Mouse (Mus musculus) midbrain, postnatal 0 days (tissue): Measurements from ENCODE around the gene Naga. TPM values are rescaled to one million over a fixed set of nuclear protein-coding genes. Genes with fewer than 3 reads are reported as not detected.

Source experiments
- ATAC-seq: fragments of 200-750 bp; cut with Nextera tagmentation; 2 replicates; pipeline ENCODE4 v1.8.0; 2017; ENCODE audit warnings: moderate number of reproducible peaks, mild to moderate bottlenecking, moderate TSS enrichment, moderate library complexity; ENCODE audit not compliant: low FRiP score
- DNase-seq: peaks from one replicate; pipeline ENCODE4 v3.0.0-alpha.2; 2015; ENCODE audit warnings: low spot score
- H3K27ac ChIP-seq: fragments of 300-500 bp; sonication (generic); 2 replicates; pipeline ENCODE4 v1.5.1; 2014; ENCODE audit warnings: low read depth, mild to moderate bottlenecking, low read length, mixed read lengths
- H3K27me3 ChIP-seq: fragments of 300-500 bp; sonication (generic); 2 replicates; pipeline ENCODE4 v1.6.1; 2014; ENCODE audit warnings: low read length, control low read depth, mixed read lengths; ENCODE audit not compliant: insufficient read depth
- H3K36me3 ChIP-seq: fragments of 300-500 bp; sonication (generic); 2 replicates; pipeline ENCODE4 v1.6.1; 2014; ENCODE audit warnings: low read length, control low read depth, mixed read lengths; ENCODE audit not compliant: insufficient read depth
- H3K4me1 ChIP-seq: fragments of 300-500 bp; sonication (generic); 2 replicates; pipeline ENCODE4 v1.6.1; 2014; ENCODE audit warnings: mild to moderate bottlenecking, control low read depth, antibody characterized with exemption, low read length, mixed read lengths; ENCODE audit not compliant: insufficient read depth
- H3K4me2 ChIP-seq: fragments of 300-500 bp; sonication (generic); 2 replicates; pipeline ENCODE4 v1.6.1; 2014; ENCODE audit warnings: low read depth, mild to moderate bottlenecking, low read length, mixed read lengths; ENCODE audit not compliant: poor library complexity, severe bottlenecking
- H3K4me3 ChIP-seq: fragments of 300-500 bp; sonication (generic); 2 replicates; pipeline ENCODE4 v1.5.1; 2014; ENCODE audit warnings: low read depth, mild to moderate bottlenecking, low read length, moderate library complexity
- H3K9ac ChIP-seq: fragments of 300-500 bp; sonication (generic); replicated peaks from 2 replicates; pipeline ENCODE4 v1.6.1; 2014; ENCODE audit warnings: mild to moderate bottlenecking, low read length, moderate library complexity, mixed read lengths; ENCODE audit not compliant: poor library complexity, severe bottlenecking
- H3K9me3 ChIP-seq: fragments of 300-500 bp; sonication (generic); 2 replicates; pipeline ENCODE4 v1.6.1; 2016; ENCODE audit warnings: low read length, control low read depth
- CTCF ChIP-seq: IDR thresholded peaks from 2 replicates; pipeline ENCODE4 v1.5.1; 2016; ENCODE audit warnings: antibody characterized with exemption, mild to moderate bottlenecking
- WGBS: fragments of 180-500 bp; shearing (Covaris S2); extraction: QIAGEN DNeasy Blood & Tissue Kit; methylation state at CpG from one replicate; pipeline ENCODE4 v1.1.7; 2014; 5-methylcytosine and 5-hydroxymethylcytosine counted together
- polyA plus RNA-seq: library from polyadenylated mRNA; unstranded; fragments of >200 nt; fragmentation: Nextera tagmentation; extraction: Ambion mirVana; gene quantifications from 2 replicates; pipeline ENCODE4 v1.2.1, GENCODE M21; 2015
- total RNA-seq: library from RNA; depleted of rRNA; stranded (reverse); fragments of >200 nt; gene quantifications from 2 replicates; pipeline ENCODE4 v1.2.3, GENCODE M21; 2014

The Naga gene
- total and polyA plus RNA-seq, 2 experiments from 2014 or later = 25.0 to 38.0 TPM

- 87% methylated on average over 6 of the region's 6 CpGs for WGBS
- Histone ChIP-seq H3K27me3 (no peaks in the 10 kb centered on the region), H3K9me3 (no peaks in the 10 kb centered on the region), H3K36me3 (no peaks in the 10 kb centered on the region), H3K4me3 (no peak overlapping the region), H3K9ac (no peak overlapping the region), H3K4me2 (no peak overlapping the region), H3K27ac (no peak overlapping the region), H3K4me1 (no peaks in the 10 kb centered on the region)
- DNase-seq = no peak
- no peak for ATAC-seq
- TF ChIP-seq CTCF = no peak
Measured at GRCm38 (mm10) chr15:82317839-82318238, 20.9 kb downstream of the Naga start.

- H3K4me3 ChIP-seq = no peak overlapping the region
- no peak for TF ChIP-seq CTCF
- H3K27me3 ChIP-seq = no peaks in the 10 kb centered on the region
- no peak overlapping the region for H3K27ac ChIP-seq
- H3K4me1 ChIP-seq = no peaks in the 10 kb centered on the region
- no peak overlapping the region for H3K4me2 ChIP-seq
- 81% methylated on average over 3 of the region's 3 CpGs for WGBS
- H3K9ac ChIP-seq = no peak overlapping the region
- DNase-seq (no peak), ATAC-seq (no peak)
- no peaks in the 10 kb centered on the region for H3K9me3 ChIP-seq
- no peaks in the 10 kb centered on the region for H3K36me3 ChIP-seq
Measured at GRCm38 (mm10) chr15:82308416-82308815, 30.3 kb downstream of the Naga start.

- Histone ChIP-seq H3K4me1 (no peaks in the 10 kb centered on the region), H3K27me3 (no peaks in the 10 kb centered on the region), H3K36me3 (no peaks in the 10 kb centered on the region), H3K9ac (no peak overlapping the region), H3K9me3 (no peaks in the 10 kb centered on the region), H3K4me2 (no peak overlapping the region), H3K27ac (no peak overlapping the region), H3K4me3 (no peak overlapping the region)
- TF ChIP-seq CTCF = no peak
- DNase-seq = no peak
- ATAC-seq = no peak
- 75% methylated on average over 3 of the region's 3 CpGs for whole genome bisulfite sequencing
Measured at GRCm38 (mm10) chr15:82307107-82307506, 31.6 kb downstream of the Naga start.

- H3K4me2 ChIP-seq = no peak within 1 kb of the TSS
- no peaks in the 10 kb centered on the region for H3K4me1 ChIP-seq
- no peaks in the 10 kb centered on the region for H3K9me3 ChIP-seq
- no peak for DNase-seq
- H3K9ac ChIP-seq = no peak within 1 kb of the TSS
- H3K27me3 ChIP-seq = no peaks in the 10 kb centered on the region
- no peak within 1 kb of the TSS for H3K27ac ChIP-seq
- 65% methylated on average over 39 of the region's 39 CpGs for WGBS
- no peak within 1 kb of the TSS for H3K4me3 ChIP-seq
- no peak for ATAC-seq
- no peak for TF ChIP-seq CTCF
- no peaks in the 10 kb centered on the region for H3K36me3 ChIP-seq
Measured at GRCm38 (mm10) chr15:82298764-82299561, 39.8 kb downstream of the Naga start, which contains the start of gene Wbp2nl. Wbp2nl (plus strand) TSS chr15:82298954.

GRCm38 (mm10) chr15:82294059-82294458 is 44.7 kb downstream of the Naga start:
- WGBS = 34% methylated on average over 8 of the region's 8 CpGs
- Histone ChIP-seq H3K9me3 (no peaks in the 10 kb centered on the region), H3K27me3 (no peaks in the 10 kb centered on the region), H3K9ac (no peak overlapping the region), H3K4me3 (no peak overlapping the region), H3K4me1 (peaks cover 5% of the 10 kb centered on the region; the same call in 1 of the 2 replicates), H3K4me2 (no peak overlapping the region), H3K36me3 (peaks cover 18% of the 10 kb centered on the region), H3K27ac (peak overlapping the region; percentile 55; the same call in 1 of the 2 replicates)
- peak; percentile 85 for TF ChIP-seq CTCF
- DNase-seq = peak; percentile 83
- ATAC-seq = no peak

- no peak overlapping the region for H3K4me3 ChIP-seq
Measured at GRCm38 (mm10) chr15:82293271-82293711, 45.4 kb downstream of the Naga start.

More at GRCm38 (mm10) chr15:82293271-82293711, 45.4 kb downstream of the Naga start:
- Histone ChIP-seq H3K4me2 (no peak overlapping the region), H3K9me3 (no peaks in the 10 kb centered on the region), H3K27ac (peak overlapping the region; percentile 47; the same call in 1 of the 2 replicates), H3K36me3 (peaks cover 25% of the 10 kb centered on the region), H3K4me1 (peaks cover 5% of the 10 kb centered on the region; the same call in 1 of the 2 replicates), H3K9ac (no peak overlapping the region), H3K27me3 (no peaks in the 10 kb centered on the region)
- TF ChIP-seq CTCF = no peak
- DNase-seq = peak; percentile 76
- ATAC-seq = peak; percentile 65
- 3% methylated on average over 7 of the region's 7 CpGs for WGBS
